Mouse (Mus musculus): ENCODE results near the gene Mdfic. TPM values are rescaled to one million over a fixed set of nuclear protein-coding genes. Genes with fewer than 3 reads are reported as not detected.

Mdfic gene
- polyA plus RNA-seq, 1 experiment from 2014 or later: 7.4 TPM

GRCm38 (mm10) chr6:15792680-15793601 is 72.5 kb downstream of the Mdfic start:
- no peaks in the 10 kb centered on the region for H3K4me1 ChIP-seq (ENCODE audit: control insufficient read depth, insufficient read depth, low read length)
- H3K27ac ChIP-seq (ENCODE audit: low read depth, low read length): no peak overlapping the region
- no peak overlapping the region for H3K9ac ChIP-seq (ENCODE audit: low read depth, low read length)
- 69% methylated on average over 12 of the region's 12 CpGs for WGBS (ENCODE audit: insufficient replicate concordance)
- no peaks in the 10 kb centered on the region for H3K9me3 ChIP-seq (replicated peaks; ENCODE audit: control insufficient read depth, low read length)
- no peak overlapping the region for H3K4me3 ChIP-seq (ENCODE audit: low read depth, low read length)
- no peaks in the 10 kb centered on the region for H3K27me3 ChIP-seq (ENCODE audit: control insufficient read depth, insufficient read depth, low read length)
- H3K36me3 ChIP-seq (ENCODE audit: control insufficient read depth, insufficient read depth, low read length): no peaks in the 10 kb centered on the region
- ATAC-seq (replicated peaks; ENCODE audit: insufficient number of reproducible peaks, low FRiP score, low TSS enrichment): no peak
- no peak overlapping the region for H3K4me2 ChIP-seq

DNA sequence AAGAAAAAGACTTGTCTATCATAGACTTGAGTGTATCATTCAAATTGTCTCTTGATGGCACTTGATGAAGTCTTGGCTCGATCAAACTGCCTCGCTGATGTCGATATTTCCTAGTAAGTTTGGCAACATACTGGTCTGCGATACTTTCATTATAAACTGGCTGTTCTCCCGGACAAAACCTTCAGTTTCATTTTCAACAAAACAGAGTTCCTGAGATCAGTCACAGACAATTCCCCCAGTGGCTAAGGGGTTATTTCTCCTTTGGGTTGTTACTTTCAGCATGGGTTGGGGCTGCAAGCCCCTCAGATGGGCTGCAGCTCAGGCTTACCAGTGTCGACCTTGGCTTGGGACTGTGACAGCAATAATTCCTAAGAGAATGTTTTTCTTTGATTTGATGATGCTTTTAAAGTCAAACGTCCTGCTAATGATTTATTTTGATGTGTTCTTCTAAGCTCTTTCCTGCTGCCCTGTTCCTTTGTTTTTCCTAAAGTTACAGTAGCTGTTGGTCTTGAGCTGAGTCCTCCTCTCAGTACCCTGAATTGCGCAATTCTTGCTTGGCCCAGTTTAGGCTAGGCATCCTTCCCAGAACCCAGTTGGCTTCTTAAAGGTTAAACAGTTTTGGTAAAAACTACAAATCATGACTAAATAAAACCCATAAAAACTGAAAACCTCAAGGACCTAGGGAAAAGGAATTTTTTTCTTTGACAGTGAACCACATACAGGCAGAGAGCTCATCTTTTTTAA is 73.3 kb downstream of the Mdfic start:
- no peaks in the 10 kb centered on the region for H3K27me3 ChIP-seq (ENCODE audit: control insufficient read depth, insufficient read depth, low read length)
- H3K9ac ChIP-seq (ENCODE audit: low read depth, low read length): no peak overlapping the region
- H3K4me1 ChIP-seq (ENCODE audit: control insufficient read depth, insufficient read depth, low read length): no peaks in the 10 kb centered on the region
- no peak overlapping the region for H3K4me2 ChIP-seq
- ATAC-seq (replicated peaks; ENCODE audit: insufficient number of reproducible peaks, low FRiP score, low TSS enrichment): no peak
- H3K27ac ChIP-seq (ENCODE audit: low read depth, low read length): no peak overlapping the region
- 71% methylated on average over 8 of the region's 8 CpGs for WGBS (ENCODE audit: insufficient replicate concordance)
- no peak overlapping the region for H3K4me3 ChIP-seq (ENCODE audit: low read depth, low read length)
- no peaks in the 10 kb centered on the region for H3K9me3 ChIP-seq (replicated peaks; ENCODE audit: control insufficient read depth, low read length)
- H3K36me3 ChIP-seq (ENCODE audit: control insufficient read depth, insufficient read depth, low read length): no peaks in the 10 kb centered on the region

DNA sequence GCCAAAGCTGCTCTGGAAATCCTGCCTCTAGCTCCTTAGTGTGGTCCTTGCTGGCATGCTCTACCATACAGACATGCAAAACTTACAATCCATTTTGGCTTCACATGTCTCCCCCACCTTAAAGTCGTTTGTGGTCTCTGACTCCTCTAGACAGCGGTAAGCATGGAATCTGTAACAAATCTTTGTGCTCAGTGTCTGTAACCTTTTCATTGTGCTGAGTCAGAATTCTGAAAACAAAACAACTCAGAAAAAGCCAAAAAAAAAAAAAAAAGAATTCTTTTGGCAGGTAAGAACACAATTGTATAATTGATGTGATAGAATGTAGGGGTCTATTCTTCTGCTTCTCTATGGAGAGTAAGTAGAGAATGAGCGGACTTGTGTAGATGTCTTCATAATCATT is 74.3 kb downstream of the Mdfic start:
- no peak for ATAC-seq (replicated peaks; ENCODE audit: insufficient number of reproducible peaks, low FRiP score, low TSS enrichment)
- no peak overlapping the region for H3K27ac ChIP-seq (ENCODE audit: low read depth, low read length)
- no peak overlapping the region for H3K4me3 ChIP-seq (ENCODE audit: low read depth, low read length)
- H3K4me2 ChIP-seq: no peak overlapping the region
- H3K9ac ChIP-seq (ENCODE audit: low read depth, low read length): no peak overlapping the region
- no peaks in the 10 kb centered on the region for H3K9me3 ChIP-seq (replicated peaks; ENCODE audit: control insufficient read depth, low read length)
- no peaks in the 10 kb centered on the region for H3K27me3 ChIP-seq (ENCODE audit: control insufficient read depth, insufficient read depth, low read length)
- WGBS (ENCODE audit: insufficient replicate concordance): 87% methylated on average over 3 of the region's 3 CpGs
- no peaks in the 10 kb centered on the region for H3K4me1 ChIP-seq (ENCODE audit: control insufficient read depth, insufficient read depth, low read length)
- no peaks in the 10 kb centered on the region for H3K36me3 ChIP-seq (ENCODE audit: control insufficient read depth, insufficient read depth, low read length)

- Histone ChIP-seq H3K9ac (ENCODE audit: low read depth, low read length) (no peak overlapping the region), H3K27me3 (ENCODE audit: control insufficient read depth, insufficient read depth, low read length) (no peaks in the 10 kb centered on the region), H3K9me3 (replicated peaks; ENCODE audit: control insufficient read depth, low read length) (no peaks in the 10 kb centered on the region), H3K4me3 (ENCODE audit: low read depth, low read length) (no peak overlapping the region), H3K4me1 (ENCODE audit: control insufficient read depth, insufficient read depth, low read length) (no peaks in the 10 kb centered on the region), H3K27ac (ENCODE audit: low read depth, low read length) (no peak overlapping the region), H3K4me2 (no peak overlapping the region), H3K36me3 (ENCODE audit: control insufficient read depth, insufficient read depth, low read length) (no peaks in the 10 kb centered on the region)
- no peak for ATAC-seq (replicated peaks; ENCODE audit: insufficient number of reproducible peaks, low FRiP score, low TSS enrichment)
- WGBS (ENCODE audit: insufficient replicate concordance): 63% methylated on average over 5 of the region's 5 CpGs
Observed at GRCm38 (mm10) chr6:15807382-15807781, 86.9 kb downstream of the Mdfic start.

GRCm38 (mm10) chr6:15825236-15825635 is 104.8 kb downstream of the Mdfic start:
- no peak for ATAC-seq (replicated peaks; ENCODE audit: insufficient number of reproducible peaks, low FRiP score, low TSS enrichment)
- Histone ChIP-seq H3K4me3 (ENCODE audit: low read depth, low read length) (no peak overlapping the region), H3K9ac (ENCODE audit: low read depth, low read length) (no peak overlapping the region), H3K4me1 (ENCODE audit: control insufficient read depth, insufficient read depth, low read length) (peaks cover 13% of the 10 kb centered on the region), H3K4me2 (no peak overlapping the region), H3K36me3 (ENCODE audit: control insufficient read depth, insufficient read depth, low read length) (no peaks in the 10 kb centered on the region), H3K9me3 (replicated peaks; ENCODE audit: control insufficient read depth, low read length) (no peaks in the 10 kb centered on the region), H3K27me3 (ENCODE audit: control insufficient read depth, insufficient read depth, low read length) (no peaks in the 10 kb centered on the region), H3K27ac (ENCODE audit: low read depth, low read length) (no peak overlapping the region)
- 71% methylated on average over 3 of the region's 3 CpGs for WGBS (ENCODE audit: insufficient replicate concordance)

DNA sequence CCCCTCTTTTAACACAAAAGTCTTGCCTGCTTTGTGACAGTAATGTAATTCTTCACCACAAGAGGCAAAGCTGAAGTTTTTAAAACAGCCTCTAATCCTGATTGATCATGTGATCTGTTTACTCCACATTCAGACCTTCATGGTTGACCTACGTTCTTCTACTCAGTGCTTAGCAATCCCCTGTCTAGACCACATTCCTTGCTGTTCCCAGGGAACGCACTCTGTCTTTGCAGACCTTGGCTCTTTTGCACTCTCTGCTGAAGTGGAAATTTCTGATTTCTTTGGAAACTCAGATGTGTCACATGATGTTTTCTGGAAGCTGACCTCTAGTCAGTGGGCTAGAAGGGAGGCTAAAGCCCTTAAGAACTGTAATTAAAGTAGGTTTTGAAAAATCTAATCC is 109.4 kb downstream of the Mdfic start:
- H3K27ac ChIP-seq (ENCODE audit: low read depth, low read length): peak overlapping the region; percentile 47; the same call in 1 of the 2 replicates
- no peaks in the 10 kb centered on the region for H3K27me3 ChIP-seq (ENCODE audit: control insufficient read depth, insufficient read depth, low read length)
- H3K36me3 ChIP-seq (ENCODE audit: control insufficient read depth, insufficient read depth, low read length): no peaks in the 10 kb centered on the region
- H3K4me3 ChIP-seq (ENCODE audit: low read depth, low read length): no peak overlapping the region
- H3K4me2 ChIP-seq: peak overlapping the region; percentile 5; the same call in 1 of the 2 replicates
- H3K9ac ChIP-seq (ENCODE audit: low read depth, low read length): no peak overlapping the region
- 47% methylated on average over 2 of the region's 2 CpGs for WGBS (ENCODE audit: insufficient replicate concordance)
- peaks cover 9% of the 10 kb centered on the region for H3K4me1 ChIP-seq (ENCODE audit: control insufficient read depth, insufficient read depth, low read length)
- no peaks in the 10 kb centered on the region for H3K9me3 ChIP-seq (replicated peaks; ENCODE audit: control insufficient read depth, low read length)
- ATAC-seq (replicated peaks; ENCODE audit: insufficient number of reproducible peaks, low FRiP score, low TSS enrichment): no peak

- Histone ChIP-seq H3K9ac (ENCODE audit: low read depth, low read length) (no peak overlapping the region), H3K27me3 (ENCODE audit: control insufficient read depth, insufficient read depth, low read length) (no peaks in the 10 kb centered on the region), H3K4me2 (no peak overlapping the region), H3K9me3 (replicated peaks; ENCODE audit: control insufficient read depth, low read length) (no peaks in the 10 kb centered on the region), H3K27ac (ENCODE audit: low read depth, low read length) (no peak overlapping the region), H3K4me1 (ENCODE audit: control insufficient read depth, insufficient read depth, low read length) (peaks cover 9% of the 10 kb centered on the region), H3K4me3 (ENCODE audit: low read depth, low read length) (no peak overlapping the region), H3K36me3 (ENCODE audit: control insufficient read depth, insufficient read depth, low read length) (no peaks in the 10 kb centered on the region)
- ATAC-seq (replicated peaks; ENCODE audit: insufficient number of reproducible peaks, low FRiP score, low TSS enrichment): no peak
- 45% methylated on average over 1 of the region's 1 CpGs for WGBS (ENCODE audit: insufficient replicate concordance)
Observed at GRCm38 (mm10) chr6:15830651-15831050, 110.2 kb downstream of the Mdfic start.

GRCm38 (mm10) chr6:15837695-15838094 is 117.2 kb downstream of the Mdfic start:
- Histone ChIP-seq H3K4me3 (ENCODE audit: low read depth, low read length) (no peak overlapping the region), H3K4me1 (ENCODE audit: control insufficient read depth, insufficient read depth, low read length) (no peaks in the 10 kb centered on the region), H3K4me2 (no peak overlapping the region), H3K36me3 (ENCODE audit: control insufficient read depth, insufficient read depth, low read length) (no peaks in the 10 kb centered on the region), H3K27me3 (ENCODE audit: control insufficient read depth, insufficient read depth, low read length) (no peaks in the 10 kb centered on the region), H3K9me3 (replicated peaks; ENCODE audit: control insufficient read depth, low read length) (no peaks in the 10 kb centered on the region), H3K9ac (ENCODE audit: low read depth, low read length) (no peak overlapping the region), H3K27ac (ENCODE audit: low read depth, low read length) (no peak overlapping the region)
- 74% methylated on average over 3 of the region's 3 CpGs for WGBS (ENCODE audit: insufficient replicate concordance)
- no peak for ATAC-seq (replicated peaks; ENCODE audit: insufficient number of reproducible peaks, low FRiP score, low TSS enrichment)
